Comparison of ENCODE assay signal across 6 mouse cellular contexts in the genomic region with DNA sequence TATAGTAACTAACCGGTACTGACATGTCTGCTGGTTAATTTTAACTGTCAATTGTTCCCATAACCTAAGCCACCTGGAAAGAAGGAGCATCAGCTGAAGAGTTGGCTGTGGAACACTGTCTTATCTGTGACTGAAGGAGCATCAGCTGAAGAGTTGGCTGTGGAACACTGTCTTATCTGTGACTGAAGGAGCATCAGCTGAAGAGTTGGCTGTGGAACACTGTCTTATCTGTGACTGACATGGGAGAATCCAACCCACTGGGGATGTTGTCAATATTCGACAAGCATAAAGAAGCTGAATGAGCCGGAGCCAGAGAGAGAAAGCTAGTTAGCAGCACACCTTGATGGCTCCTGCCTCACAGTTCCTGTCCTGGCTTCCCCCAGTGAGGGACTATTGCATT.
DNase-seq lines count a peak whose midpoint lies in the region; ATAC-seq and TF ChIP-seq lines count a peak whose summit lies in the region.
"Not testable (repeated sequence)": the region's sequence is repeated elsewhere in the genome, so short reads cannot be mapped to it uniquely, and the experiment has no call there.

No protein-coding gene starts in this region.

- not testable (repeated sequence) for H3K9ac ChIP-seq in heart, adult 2 months (ENCODE audit: low read depth, low read length); liver, embryonic 11.5 days (ENCODE audit: low read depth, low read length); liver, embryonic 14.5 days (replicated peaks); liver, postnatal 0 days (replicated peaks); stomach, embryonic 15.5 days

- H3K4me3 ChIP-seq in heart, adult 2 months; liver, embryonic 11.5 days (ENCODE audit: low read depth, low read length); liver, embryonic 14.5 days (ENCODE audit: insufficient read depth in 1 of 2, low read depth in 2 of 2, low read length in 2 of 2); liver, postnatal 0 days (ENCODE audit: low read depth, low read length); stomach, embryonic 15.5 days (replicated peaks): not testable (repeated sequence)

- not testable (repeated sequence) for H3K27ac ChIP-seq in heart, adult 2 months; liver, embryonic 11.5 days (ENCODE audit: low read depth, low read length); liver, postnatal 0 days (ENCODE audit: low read depth); stomach, embryonic 15.5 days
- peak overlapping the region; percentile 35; the same call in 1 of the 2 replicates for H3K27ac ChIP-seq in liver, embryonic 14.5 days

- not testable (repeated sequence) for H3K4me1 ChIP-seq in heart, adult 2 months (ENCODE audit: control insufficient read depth, insufficient read depth, low read length); liver, embryonic 11.5 days (replicated peaks; ENCODE audit: control insufficient read depth, insufficient read depth, low read length); liver, postnatal 0 days (ENCODE audit: insufficient read depth); stomach, embryonic 15.5 days
- H3K4me1 ChIP-seq in liver, embryonic 14.5 days (replicated peaks; ENCODE audit: control insufficient read depth in 2 of 2, insufficient read depth in 2 of 2, low read length in 1 of 2), result peaks cover 3 to 12% of the 10 kb centered on the region in 2 experiments; a peak in 3 of 4 replicates

- ATAC-seq in erythroblast, adult 5-6 weeks (replicated peaks; ENCODE audit: low FRiP score, poor library complexity, severe bottlenecking), result peak; percentile 96
- ATAC-seq in liver, embryonic 11.5 days (replicated peaks; ENCODE audit: low FRiP score), result peak; percentile 53; the same call in 1 of the 2 replicates
- peak; percentile 83 for ATAC-seq in liver, embryonic 14.5 days (ENCODE audit: insufficient read depth)
- peak; percentile 87 for ATAC-seq in liver, postnatal 0 days
- ATAC-seq in stomach, embryonic 15.5 days (ENCODE audit: insufficient read depth, low FRiP score, low read depth), result peak; percentile 66; the same call in 1 of the 2 replicates

- not testable (repeated sequence) for H3K4me2 ChIP-seq in liver, embryonic 11.5 days; stomach, embryonic 15.5 days
- peak overlapping the region; percentile 36 for H3K4me2 ChIP-seq in liver, embryonic 14.5 days (ENCODE audit: low read depth)
- H3K4me2 ChIP-seq in liver, postnatal 0 days (ENCODE audit: low read depth, low read length), result peak overlapping the region; percentile 32

- H3K27me3 ChIP-seq in heart, adult 2 months (ENCODE audit: control insufficient read depth, insufficient read depth, low read length); liver, embryonic 11.5 days (replicated peaks; ENCODE audit: control insufficient read depth, insufficient read depth, low read length); liver, embryonic 14.5 days (ENCODE audit: control insufficient read depth, insufficient read depth, low read length); liver, postnatal 0 days (ENCODE audit: insufficient read depth, low read length); stomach, embryonic 15.5 days (replicated peaks): not testable (repeated sequence)

- intact Hi-C loops in heart, adult 2 months (cut with DNase I), result not testable (repeated sequence)

- DNase-seq in heart, adult 2 months; liver, embryonic 11.5 days (ENCODE audit: low spot score); liver, postnatal 0 days: not testable (repeated sequence)
- peak in 1 of 3 experiments; percentile 31 for DNase-seq in liver, embryonic 14.5 days (ENCODE audit: low read depth in 3 of 3, low spot score in 3 of 3)

- TF ChIP-seq EP300 in heart, adult 2 months (IDR thresholded peaks at IDR 0.05; ENCODE audit: insufficient read depth, low read depth, low read length), result 0 out of 2 replicates have a peak, but pooled peaks have one; percentile 32
- TF ChIP-seq EP300 in liver, embryonic 14.5 days (IDR thresholded peaks at IDR 0.05; ENCODE audit: low read depth), result peak; percentile 56
- peak; percentile 82 for TF ChIP-seq EP300 in liver, postnatal 0 days (IDR thresholded peaks at IDR 0.05; ENCODE audit: low read depth)

- H3K36me3 ChIP-seq in heart, adult 2 months (ENCODE audit: control insufficient read depth, insufficient read depth, low read length); liver, embryonic 11.5 days (ENCODE audit: control insufficient read depth, insufficient read depth, low read length); liver, embryonic 14.5 days (replicated peaks; ENCODE audit: control insufficient read depth, insufficient read depth, low read depth); liver, postnatal 0 days (replicated peaks; ENCODE audit: insufficient read depth, low read length); stomach, embryonic 15.5 days: not testable (repeated sequence)

- 46% methylated on average over 3 of the region's 3 CpGs for WGBS in heart, adult 2 months
- 61% methylated on average over 3 of the region's 3 CpGs for WGBS in liver, embryonic 11.5 days
- 34% methylated on average over 3 of the region's 3 CpGs for whole genome bisulfite sequencing in liver, embryonic 14.5 days (ENCODE audit: insufficient replicate concordance)
- WGBS in liver, postnatal 0 days (ENCODE audit: insufficient replicate concordance), result 69% methylated on average over 3 of the region's 3 CpGs
- WGBS in stomach, embryonic 15.5 days, result 62% methylated on average over 3 of the region's 3 CpGs

- TF ChIP-seq CTCF in heart, adult 2 months (IDR thresholded peaks at IDR 0.05); liver, embryonic 14.5 days (IDR thresholded peaks at IDR 0.05; ENCODE audit: low read depth); liver, postnatal 0 days (IDR thresholded peaks at IDR 0.05; ENCODE audit: low read depth): not testable (repeated sequence)

- TF ChIP-seq POLR2A in heart, adult 2 months (IDR thresholded peaks at IDR 0.05; ENCODE audit: insufficient read depth, low read depth, low read length), result not testable (repeated sequence)

- H3K79me2 ChIP-seq in heart, adult 2 months (replicated peaks; ENCODE audit: control insufficient read depth, insufficient read depth, low read length), result not testable (repeated sequence)

- not testable (repeated sequence) for H3K9me3 ChIP-seq in liver, embryonic 11.5 days (ENCODE audit: control insufficient read depth, low read length); liver, embryonic 14.5 days (ENCODE audit: control insufficient read depth, low read length); liver, postnatal 0 days (ENCODE audit: low read length); stomach, embryonic 15.5 days
